Mouse (Mus musculus) yolk sac, embryonic 10.5 days (tissue): ENCODE results near the gene Tmem208.

ENCODE experiments used
- DNase-seq: peaks from one replicate; pipeline ENCODE4 v3.0.0-alpha.2; 2017; ENCODE audit warnings: low spot score

The Tmem208 gene

GRCm38 (mm10) chr8:105354549-105354948 lies 28.4 kb downstream of the Tmem208 start:
- no peak for DNase-seq

- DNase-seq, result peak; percentile 56
Observed at GRCm38 (mm10) chr8:105355179-105356024, 29.2 kb downstream of the Tmem208 start.

- no peak for DNase-seq
Observed at GRCm38 (mm10) chr8:105356681-105357080, 30.5 kb downstream of the Tmem208 start.

- DNase-seq, result no peak
Observed at GRCm38 (mm10) chr8:105359208-105359607, 33.1 kb downstream of the Tmem208 start.

- DNase-seq, result no peak
Observed at GRCm38 (mm10) chr8:105359646-105360045, 33.5 kb downstream of the Tmem208 start.

- no peak for DNase-seq
Observed at GRCm38 (mm10) chr8:105361751-105362702, 35.9 kb downstream of the Tmem208 start.

GRCm38 (mm10) chr8:105367107-105367506 lies 41.0 kb downstream of the Tmem208 start:
- DNase-seq, result no peak

GRCm38 (mm10) chr8:105372473-105372872 lies 46.3 kb downstream of the Tmem208 start:
- DNase-seq, result no peak

- no peak for DNase-seq
Observed at GRCm38 (mm10) chr8:105373032-105373431, 46.9 kb downstream of the Tmem208 start, which contains the start of gene Plekhg4. Gene Plekhg4, plus strand, starts transcription at chr8:105373274.

GRCm38 (mm10) chr8:105374513-105374966 lies 48.4 kb downstream of the Tmem208 start:
- no peak for DNase-seq

- no peak for DNase-seq
Observed at GRCm38 (mm10) chr8:105378673-105379072, 52.5 kb downstream of the Tmem208 start.

GRCm38 (mm10) chr8:105380308-105380707 lies 54.2 kb downstream of the Tmem208 start:
- DNase-seq, result no peak

- no peak for DNase-seq
Observed at GRCm38 (mm10) chr8:105384070-105384469, 57.9 kb downstream of the Tmem208 start.
